Mouse (Mus musculus) cortical plate, adult 2 months (tissue): ENCODE measurements around the gene Slc2a9.

Experiments used
- CTCF ChIP-seq: fragments of 200-500 bp; IDR thresholded peaks from 2 replicates; pipeline ENCODE4 v1.5.1; 2011; ENCODE audit warnings: mild to moderate bottlenecking, control low read depth, low read length; ENCODE audit not compliant: insufficient read depth; ENCODE audit errors: extremely low read depth
- POLR2A ChIP-seq: fragments of 200-500 bp; IDR thresholded peaks from 2 replicates; pipeline ENCODE4 v1.6.1; 2011; ENCODE audit warnings: mild to moderate bottlenecking, low read length, control low read depth; ENCODE audit not compliant: insufficient read depth; ENCODE audit errors: extremely low read depth

DNA sequence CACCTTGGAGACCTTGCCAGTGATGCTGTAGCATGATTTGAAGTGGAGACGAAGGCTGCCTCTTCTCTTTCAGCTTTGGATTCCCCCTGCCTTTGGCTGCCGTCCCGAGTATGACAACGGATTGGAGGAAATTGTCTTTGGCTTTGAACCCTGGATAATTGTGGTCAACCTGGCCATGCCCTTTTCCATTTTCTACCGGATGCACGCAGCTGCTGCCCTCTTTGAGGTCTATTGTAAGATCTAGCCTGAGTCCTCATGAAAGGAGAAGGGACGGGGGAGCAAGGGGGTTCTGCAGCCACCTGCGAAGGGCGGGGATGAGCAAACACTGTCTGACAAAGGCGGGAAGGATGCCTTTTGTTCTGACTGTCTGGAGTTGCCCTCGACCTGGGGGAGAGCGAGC is 200.3 kb downstream of the Slc2a9 start:
- TF ChIP-seq POLR2A (no peak), CTCF (no peak)
